Mouse (Mus musculus) G1E-ER4 (cell line): ENCODE measurements around the gene Nek4. TPM values are rescaled to one million over a fixed set of nuclear protein-coding genes. Genes with fewer than 3 reads are reported as not detected.

ENCODE experiments used
- GATA1 ChIP-seq: IDR thresholded peaks from one replicate; pipeline ENCODE4 v1.8.0; 2012; ENCODE audit warnings: low read length, inconsistent platforms
- polyA plus RNA-seq: library from polyadenylated mRNA; stranded (reverse); fragments of >175 nt; gene quantifications from 2 replicates; pipeline ENCODE4 v1.2.3, GENCODE M21; 2012

Gene Nek4
- polyA plus RNA-seq, 1 experiment = 7.3 TPM

GRCm38 (mm10) chr14:31016063-31016462 lies 64.9 kb downstream of the Nek4 start:
- TF ChIP-seq GATA1 = peak; percentile 69

DNA sequence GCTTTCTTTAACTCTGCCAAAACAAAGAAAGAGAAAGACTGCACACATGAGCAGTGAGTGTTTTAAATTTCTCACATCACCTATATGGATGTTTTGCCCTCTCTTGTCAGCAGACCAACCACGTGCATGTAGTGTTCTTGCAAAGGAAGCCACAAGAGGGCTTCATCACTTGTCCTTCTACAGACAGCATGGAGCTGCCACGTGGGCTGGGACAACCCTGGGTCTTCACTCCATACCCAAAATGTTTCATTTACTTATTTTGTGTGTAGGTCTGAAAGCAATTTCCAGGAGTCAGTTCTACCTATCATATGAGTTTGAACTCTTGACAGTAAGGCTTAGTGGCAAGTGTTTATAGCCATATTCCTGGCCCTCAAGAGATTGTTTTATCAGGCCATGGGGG lies 66.7 kb downstream of the Nek4 start:
- TF ChIP-seq GATA1 = no peak

GRCm38 (mm10) chr14:31018860-31019291 lies 67.7 kb downstream of the Nek4 start, which contains the start of the genes Pbrm1 and Gnl3:
TSS of gene Pbrm1 (plus strand) at chr14:31019138.
TSS of gene Gnl3 (minus strand) at chr14:31019152.
- TF ChIP-seq GATA1 = no peak

DNA sequence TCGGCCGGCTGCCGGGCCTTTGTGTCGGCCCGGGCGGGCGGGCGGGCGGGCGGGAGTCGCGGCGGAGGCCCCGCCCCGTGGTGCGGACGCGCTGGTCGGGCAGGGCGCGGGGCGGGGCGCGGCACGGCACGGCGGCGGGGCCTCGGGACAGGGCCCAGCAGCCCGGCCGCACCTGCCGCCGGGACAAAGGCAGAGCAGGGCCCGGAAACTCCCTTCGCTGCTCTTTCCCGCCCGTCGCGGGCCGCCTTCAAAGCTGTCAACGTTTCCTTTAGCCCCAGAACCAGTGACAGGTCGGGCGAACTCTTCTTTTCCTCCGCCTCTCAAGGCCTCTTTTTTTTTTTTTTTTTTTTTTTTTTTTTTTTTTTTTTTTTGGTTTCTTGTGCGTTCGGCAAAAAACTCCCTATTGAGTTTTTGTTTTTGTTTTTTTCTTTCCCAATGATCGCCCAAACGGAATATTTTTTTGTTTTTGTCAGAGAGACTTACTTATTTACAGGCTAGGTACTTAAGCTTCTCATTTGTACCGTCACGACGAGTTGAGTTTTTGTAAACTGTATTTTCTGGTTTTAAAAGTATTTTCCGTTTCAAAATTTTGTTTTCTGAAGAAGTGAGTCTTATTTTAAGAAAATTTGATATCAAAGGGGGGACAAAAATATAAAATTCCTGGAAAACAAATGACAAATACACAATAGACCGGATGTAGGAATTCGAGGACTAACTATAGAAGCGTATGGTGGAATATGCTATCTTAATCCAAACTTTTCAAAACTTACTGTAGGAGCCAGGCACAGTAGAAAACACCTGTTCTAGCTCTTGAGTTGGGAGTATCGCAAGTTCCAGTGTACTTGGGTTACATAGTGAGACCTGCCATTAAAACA lies 68.4 kb downstream of the Nek4 start:
- no peak for TF ChIP-seq GATA1

GRCm38 (mm10) chr14:31022579-31022978 lies 71.4 kb downstream of the Nek4 start:
- TF ChIP-seq GATA1 = no peak

GRCm38 (mm10) chr14:31025785-31026184 lies 74.6 kb downstream of the Nek4 start:
- no peak for TF ChIP-seq GATA1

Other genes starting within 250 kb of the Nek4 start
- 2.2 and 2.3 TPM in 2 replicates for gene Sfmbt1, start 236.5 kb upstream of the Nek4 start, polyA plus RNA-seq
- gene Tmem110, start 125.8 kb upstream of the Nek4 start, polyA plus RNA-seq = 12.2 and 16.5 TPM in 2 replicates
- gene Mustn1, start 72.2 kb upstream of the Nek4 start, polyA plus RNA-seq = 0.08 TPM in 2 replicates
- not detected in 2 replicates for gene Itih4, start 64.9 kb upstream of the Nek4 start, polyA plus RNA-seq
- gene Itih3, start 27.6 kb upstream of the Nek4 start, polyA plus RNA-seq = not detected in 2 replicates
- not detected in 2 replicates for gene Itih1, start 8.1 kb upstream of the Nek4 start, polyA plus RNA-seq
- 3.8 and 5.6 TPM in 2 replicates for gene Glt8d1, start 50.0 kb downstream of the Nek4 start, polyA plus RNA-seq
- gene Spcs1, start 50.3 kb downstream of the Nek4 start, polyA plus RNA-seq = 20.9 and 23.5 TPM in 2 replicates
- gene Pbrm1, start 67.8 kb downstream of the Nek4 start, polyA plus RNA-seq = 14.9 and 18.7 TPM in 2 replicates
- gene Gnl3, start 67.8 kb downstream of the Nek4 start, polyA plus RNA-seq = 18.9 and 25.4 TPM in 2 replicates
- 122 and 131 TPM in 2 replicates for gene Smim4, start 177.6 kb downstream of the Nek4 start, polyA plus RNA-seq
- 240 and 457 TPM in 2 replicates for gene Nt5dc2, start 179.7 kb downstream of the Nek4 start, polyA plus RNA-seq
- gene Stab1, start 217.3 kb downstream of the Nek4 start, polyA plus RNA-seq = not detected in 2 replicates